Mouse (Mus musculus): ENCODE measurements around the gene Dohh. TPM values are rescaled to one million over a fixed set of nuclear protein-coding genes. Genes with fewer than 3 reads are reported as not detected.

Gene Dohh
- polyA plus RNA-seq, 1 experiment from 2014 or later, result 76.7 TPM

DNA sequence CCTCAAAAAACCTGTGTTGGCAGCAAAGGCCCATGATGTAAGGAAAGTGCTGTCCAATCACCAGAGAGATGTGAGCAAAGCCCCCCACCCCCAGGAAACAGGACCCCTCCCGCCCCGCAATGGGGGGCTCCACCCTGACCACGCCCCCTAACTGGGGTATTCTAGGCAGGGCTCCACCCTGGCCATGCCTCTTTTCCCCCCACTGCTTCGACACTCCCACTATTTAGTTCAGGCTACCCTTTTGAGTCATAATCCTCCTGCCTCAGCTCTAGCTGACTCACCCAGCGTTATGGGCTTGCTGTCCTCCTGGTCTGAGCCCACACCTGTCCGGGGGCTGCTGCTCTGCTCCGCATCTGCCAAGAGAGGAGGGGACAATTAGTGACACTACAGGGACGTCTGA, 25.1 kb downstream of the Dohh start:
- Histone ChIP-seq H3K4me2 (no peak overlapping the region), H3K9ac (no peak overlapping the region), H3K4me1 (peaks cover 60% of the 10 kb centered on the region), H3K4me3 (no peak overlapping the region), H3K27ac (no peak overlapping the region; the same call in 1 of the 2 replicates), H3K9me3 (replicated peaks) (no peaks in the 10 kb centered on the region), H3K27me3 (peaks cover 38% of the 10 kb centered on the region), H3K36me3 (ENCODE audit: poor library complexity, severe bottlenecking) (peaks cover 40% of the 10 kb centered on the region)
- WGBS, result 15% methylated on average over 8 of the region's 8 CpGs
- ATAC-seq, result no peak

DNA sequence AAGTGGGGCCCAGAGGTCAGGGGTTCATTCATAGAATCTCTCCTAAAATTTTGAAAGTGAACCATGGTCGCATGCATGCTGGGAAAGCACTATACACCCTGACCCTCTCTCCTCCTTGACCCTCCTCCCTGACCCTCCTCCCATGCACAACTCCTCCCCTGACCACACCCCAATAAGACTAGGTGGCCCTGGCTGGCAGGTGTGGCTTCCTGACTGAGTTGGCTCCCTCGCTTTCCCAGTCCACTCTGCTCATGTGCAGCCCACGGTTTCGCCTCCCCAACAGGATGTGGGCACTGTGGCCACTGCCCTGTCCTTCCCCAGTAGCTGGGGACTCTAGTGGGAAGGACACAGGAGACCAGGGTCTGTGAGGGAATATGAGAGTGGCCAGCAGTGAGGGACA, 26.1 kb downstream of the Dohh start:
- no peak overlapping the region for H3K9ac ChIP-seq
- H3K27me3 ChIP-seq, result peaks cover 30% of the 10 kb centered on the region
- no peak overlapping the region for H3K4me2 ChIP-seq
- no peak for ATAC-seq
- no peak overlapping the region for H3K27ac ChIP-seq
- peaks cover 30% of the 10 kb centered on the region for H3K36me3 ChIP-seq (ENCODE audit: poor library complexity, severe bottlenecking)
- WGBS, result 74% methylated on average over 4 of the region's 4 CpGs
- H3K9me3 ChIP-seq (replicated peaks), result no peaks in the 10 kb centered on the region
- no peak overlapping the region for H3K4me3 ChIP-seq
- H3K4me1 ChIP-seq, result peaks cover 70% of the 10 kb centered on the region

DNA sequence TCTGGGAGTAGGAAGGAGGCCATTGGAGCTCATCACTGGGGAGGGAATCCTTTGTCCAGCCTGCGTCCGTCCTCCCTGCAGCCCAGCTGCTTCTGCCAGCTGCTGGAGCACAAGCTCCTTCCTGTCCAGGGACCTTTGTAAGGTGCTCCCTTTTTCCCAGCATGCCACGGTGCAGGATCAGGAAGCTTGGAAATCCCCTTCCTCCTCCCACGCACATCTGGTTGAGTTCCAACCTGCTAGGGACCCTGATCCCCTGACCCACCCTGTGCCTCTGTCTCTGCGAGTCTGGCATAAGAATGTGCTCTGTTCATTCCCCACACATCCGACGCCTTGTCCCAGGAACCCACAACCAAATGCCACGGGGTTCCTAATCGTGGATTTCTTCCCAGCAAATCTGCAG, 26.8 kb downstream of the Dohh start:
- ATAC-seq, result no peak
- Histone ChIP-seq H3K27me3 (peaks cover 27% of the 10 kb centered on the region), H3K9ac (no peak overlapping the region), H3K4me1 (peaks cover 75% of the 10 kb centered on the region), H3K4me2 (no peak overlapping the region), H3K4me3 (no peak overlapping the region), H3K9me3 (replicated peaks) (no peaks in the 10 kb centered on the region), H3K36me3 (ENCODE audit: poor library complexity, severe bottlenecking) (peaks cover 24% of the 10 kb centered on the region), H3K27ac (peak overlapping the region; percentile 76)
- WGBS, result 84% methylated on average over 9 of the region's 9 CpGs

DNA sequence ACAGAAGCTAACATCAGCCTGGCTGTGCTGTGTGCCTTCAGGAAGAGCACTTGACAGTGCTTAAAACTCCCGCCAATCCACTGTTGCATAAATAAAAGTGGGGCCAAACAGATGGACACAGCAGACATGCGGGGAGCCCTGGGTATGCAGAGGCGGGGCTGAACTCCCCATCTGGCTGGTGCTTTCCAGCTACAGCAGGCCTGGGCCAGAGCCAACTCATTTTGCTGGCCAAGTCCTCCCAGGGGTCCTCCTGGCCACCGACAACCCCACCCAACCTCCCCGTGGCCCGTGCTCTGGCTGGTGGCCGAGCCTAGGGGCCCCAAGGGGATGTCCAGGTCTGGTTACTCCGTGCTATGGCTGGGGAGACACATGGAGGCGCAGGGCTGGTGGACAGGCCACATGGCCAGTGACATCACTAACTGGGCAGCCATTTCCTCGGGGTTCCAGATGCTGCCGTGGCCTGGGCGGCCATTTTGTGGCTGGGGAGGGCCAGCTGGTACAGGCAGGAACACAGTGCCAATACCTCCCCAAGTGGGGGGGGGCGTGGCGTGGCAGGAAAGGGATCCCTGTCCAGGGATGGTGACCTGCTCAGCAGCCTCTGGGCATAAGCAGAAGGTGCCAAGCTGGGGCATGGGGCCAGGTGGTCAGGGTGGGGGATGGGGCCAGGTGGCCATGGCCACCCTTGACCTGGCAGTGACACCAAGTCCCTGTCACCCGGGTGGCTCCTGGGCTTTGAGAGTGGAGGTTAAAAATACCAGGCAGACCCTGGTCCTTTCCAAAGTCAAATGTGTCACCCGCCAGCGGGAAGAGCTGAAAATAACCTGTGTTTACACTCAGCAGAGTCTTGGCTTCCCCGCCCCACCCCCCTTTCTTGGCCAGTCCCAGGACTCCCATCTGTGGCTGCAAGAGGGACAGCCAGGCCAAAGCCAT, 27.5 kb downstream of the Dohh start:
- Histone ChIP-seq H3K9me3 (replicated peaks) (no peaks in the 10 kb centered on the region), H3K4me1 (peaks cover 79% of the 10 kb centered on the region), H3K4me2 (no peak overlapping the region), H3K4me3 (no peak overlapping the region), H3K27ac (peak overlapping the region; percentile 76), H3K27me3 (peaks cover 21% of the 10 kb centered on the region), H3K9ac (peak overlapping the region; percentile 31; the same call in 1 of the 2 replicates), H3K36me3 (ENCODE audit: poor library complexity, severe bottlenecking) (peaks cover 16% of the 10 kb centered on the region)
- ATAC-seq, result no peak
- 68% methylated on average over 18 of the region's 18 CpGs for WGBS

DNA sequence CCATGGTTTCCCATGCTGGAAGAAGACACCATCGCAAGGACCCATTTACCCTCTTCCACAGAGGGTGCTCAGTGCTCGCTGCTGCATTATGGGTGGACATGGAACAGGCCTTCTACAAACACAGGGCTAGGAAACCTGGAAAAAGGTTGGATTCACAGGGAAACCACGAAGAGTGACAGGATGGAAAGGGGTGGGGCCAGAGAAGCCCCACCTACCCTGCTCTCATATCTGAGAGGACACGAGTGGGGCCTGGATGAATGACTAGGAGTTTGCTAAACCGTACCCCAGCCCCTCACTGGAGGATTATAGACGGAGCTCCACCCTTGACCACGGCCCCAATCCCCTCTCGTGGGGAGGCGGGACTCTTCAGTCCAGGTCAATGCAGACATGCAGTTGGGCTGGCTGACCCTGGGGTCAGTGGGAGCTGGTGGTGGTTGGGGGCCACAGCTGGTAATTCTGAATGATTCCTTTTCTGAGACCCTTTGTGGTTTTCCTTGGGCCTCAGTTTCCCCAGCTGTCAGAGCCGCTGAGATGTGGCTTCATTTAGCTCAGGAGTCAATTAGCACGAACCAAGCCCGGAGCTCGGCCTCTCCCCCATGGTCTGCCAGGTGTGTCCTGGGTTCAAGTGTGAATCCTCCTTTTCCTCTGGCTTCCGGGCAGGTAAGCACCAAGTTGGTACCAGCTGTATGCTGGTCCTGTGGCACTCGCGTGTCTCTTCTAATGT, 28.5 kb downstream of the Dohh start:
- Histone ChIP-seq H3K9me3 (replicated peaks) (no peaks in the 10 kb centered on the region), H3K9ac (0 out of 2 replicates have a peak overlapping the region, but pooled peaks have one; percentile 31), H3K4me3 (no peak overlapping the region), H3K4me1 (peaks cover 79% of the 10 kb centered on the region), H3K36me3 (ENCODE audit: poor library complexity, severe bottlenecking) (peaks cover 11% of the 10 kb centered on the region), H3K27ac (peak overlapping the region; percentile 76), H3K27me3 (peaks cover 10% of the 10 kb centered on the region), H3K4me2 (no peak overlapping the region)
- no peak for ATAC-seq
- 76% methylated on average over 16 of the region's 16 CpGs for WGBS

DNA sequence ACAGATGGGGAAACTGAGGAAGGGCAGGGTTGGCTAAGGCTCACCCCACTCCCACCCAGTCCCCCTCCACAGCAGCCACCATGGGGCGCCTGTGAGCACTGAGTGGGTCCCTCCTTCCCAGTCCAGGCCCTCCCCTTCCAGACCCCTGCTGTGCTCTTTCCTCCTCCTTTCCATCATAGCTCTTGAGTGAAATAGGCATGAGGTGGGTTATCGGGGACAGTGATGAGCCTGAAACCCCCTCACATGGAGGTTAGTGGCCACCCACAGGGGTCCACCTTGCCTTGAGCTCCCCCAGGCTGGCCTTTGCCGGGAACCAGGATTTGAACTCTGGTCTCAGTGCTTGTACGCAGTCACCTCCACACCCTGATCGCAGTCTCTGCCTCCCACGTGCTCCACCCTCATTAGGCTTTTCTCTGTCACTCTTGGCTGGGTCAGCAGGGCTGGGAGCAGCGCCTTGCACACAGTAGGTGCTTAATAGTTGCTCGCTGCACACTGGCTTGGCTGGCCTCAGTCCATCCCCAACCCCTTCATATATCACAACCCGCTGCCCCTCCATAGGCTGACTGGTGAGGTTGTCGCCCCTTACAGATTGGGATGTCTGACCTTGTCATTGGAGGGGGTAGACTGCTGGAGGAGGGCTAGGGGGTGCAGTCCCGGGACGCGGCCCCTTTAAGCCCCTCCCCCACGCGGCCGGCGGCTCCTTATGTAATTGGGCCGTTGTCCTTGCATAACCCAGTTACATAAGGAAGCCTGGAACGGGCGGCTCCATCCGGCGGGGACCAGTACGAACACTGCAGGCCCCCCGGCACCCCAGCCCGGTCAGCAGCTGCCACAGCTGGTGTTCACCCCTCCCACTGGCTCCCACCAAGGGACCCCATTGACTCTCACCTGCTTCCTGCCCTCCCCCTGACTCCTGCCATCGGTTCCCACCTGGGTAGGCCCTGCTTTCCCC, 29.4 kb downstream of the Dohh start:
- H3K9ac ChIP-seq, result peak overlapping the region; percentile 50
- peak overlapping the region; percentile 45 for H3K4me2 ChIP-seq
- no peak overlapping the region; the same call in 1 of the 2 replicates for H3K4me3 ChIP-seq
- peaks cover 2% of the 10 kb centered on the region; the same call in 1 of the 2 replicates for H3K27me3 ChIP-seq
- WGBS, result 24% methylated on average over 26 of the region's 26 CpGs
- peak; percentile 14; the same call in 1 of the 2 replicates for ATAC-seq
- peaks cover 2% of the 10 kb centered on the region; the same call in 1 of the 2 replicates for H3K36me3 ChIP-seq (ENCODE audit: poor library complexity, severe bottlenecking)
- H3K4me1 ChIP-seq, result peaks cover 80% of the 10 kb centered on the region
- H3K9me3 ChIP-seq (replicated peaks), result no peaks in the 10 kb centered on the region
- peak overlapping the region; percentile 35; the same call in 1 of the 2 replicates for H3K27ac ChIP-seq

DNA sequence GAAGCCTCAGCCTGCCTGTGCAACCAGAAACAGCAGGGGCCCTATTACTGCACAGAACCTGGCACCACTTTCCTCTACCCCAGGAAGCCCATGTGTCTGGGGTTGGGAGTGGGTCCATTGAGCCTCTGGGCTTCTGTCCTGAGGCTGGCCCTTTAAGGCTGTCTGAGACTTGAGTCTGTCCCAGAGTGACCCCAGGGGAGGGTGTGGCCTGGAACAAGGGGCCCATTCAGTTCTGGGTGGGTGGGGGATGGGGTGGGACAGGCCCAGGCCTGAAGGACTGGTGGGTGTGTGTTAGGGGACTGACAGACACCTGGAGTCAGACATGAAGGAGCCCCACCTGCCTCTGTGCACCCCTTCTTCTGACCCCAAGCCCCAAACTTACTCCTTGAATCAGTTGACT, 30.5 kb downstream of the Dohh start:
- Histone ChIP-seq H3K27me3 (no peaks in the 10 kb centered on the region), H3K9ac (no peak overlapping the region), H3K27ac (peak overlapping the region; percentile 35; the same call in 1 of the 2 replicates), H3K36me3 (ENCODE audit: poor library complexity, severe bottlenecking) (peaks cover 6% of the 10 kb centered on the region), H3K4me3 (no peak overlapping the region), H3K4me1 (peaks cover 81% of the 10 kb centered on the region), H3K9me3 (replicated peaks) (no peaks in the 10 kb centered on the region), H3K4me2 (no peak overlapping the region)
- no peak for ATAC-seq

DNA sequence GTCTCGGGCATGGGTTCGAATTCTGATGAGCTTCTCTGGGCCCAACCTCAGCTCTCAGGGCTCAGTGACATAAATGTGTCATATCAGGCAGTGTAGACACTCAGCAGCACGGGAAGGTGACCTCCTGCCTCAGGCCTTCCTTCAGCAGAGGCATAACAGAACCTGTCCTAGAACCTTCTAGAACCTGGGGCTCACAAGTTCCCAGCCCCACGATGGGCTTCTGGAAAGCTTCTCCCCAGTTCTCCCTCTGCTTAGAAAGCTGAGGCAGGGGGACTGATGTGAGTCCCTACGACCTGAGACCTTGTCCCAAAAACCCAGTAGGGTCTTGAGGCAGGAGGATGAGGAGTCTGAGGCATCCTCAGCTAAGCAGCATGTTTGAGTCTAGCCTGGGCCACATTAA, 30.9 kb downstream of the Dohh start:
- peaks cover 81% of the 10 kb centered on the region for H3K4me1 ChIP-seq

DNA sequence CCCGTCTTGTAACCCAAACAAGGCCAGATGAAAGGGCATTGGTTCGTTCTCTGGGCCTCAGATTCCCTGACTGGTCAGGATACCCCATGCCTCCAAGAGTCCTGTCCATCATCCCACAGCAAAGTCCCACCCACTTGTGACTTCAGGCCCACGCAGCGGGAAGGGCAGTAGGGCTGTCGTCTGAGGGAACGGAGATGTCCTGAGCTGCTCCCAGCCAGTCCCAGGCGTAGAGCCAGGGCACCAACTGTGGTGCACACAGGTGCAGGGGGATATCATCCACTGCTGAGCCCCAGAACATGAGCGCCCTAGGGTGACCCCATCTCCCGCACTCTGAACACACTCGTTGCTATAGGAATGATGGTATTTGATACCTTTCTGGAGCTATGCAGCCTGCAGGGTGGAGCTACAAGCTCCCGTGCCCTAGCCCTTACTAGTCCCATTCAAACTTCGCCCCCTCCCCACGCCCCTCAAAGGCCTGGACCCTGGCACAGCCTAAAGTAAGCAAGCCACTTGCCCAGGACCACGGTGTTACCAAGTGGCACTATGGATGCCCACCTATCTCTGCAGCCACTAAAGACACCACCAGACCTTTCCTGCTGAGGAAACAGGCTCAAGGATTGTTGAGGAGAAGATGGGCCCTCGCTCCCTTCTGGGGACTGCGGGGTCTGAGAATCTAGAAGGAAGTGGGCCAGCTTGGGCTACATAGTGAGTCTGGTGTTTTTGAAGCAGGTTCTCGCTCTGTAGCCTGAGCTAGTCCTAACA, 31.5 kb downstream of the Dohh start:
- peak overlapping the region; percentile 92 for H3K27ac ChIP-seq
- ATAC-seq, result no peak
- H3K4me1 ChIP-seq, result peaks cover 78% of the 10 kb centered on the region
- 66% methylated on average over 17 of the region's 17 CpGs for WGBS
- H3K9me3 ChIP-seq (replicated peaks), result no peaks in the 10 kb centered on the region
- H3K27me3 ChIP-seq, result no peaks in the 10 kb centered on the region
- H3K4me2 ChIP-seq, result no peak overlapping the region
- peak overlapping the region; percentile 16; the same call in 1 of the 2 replicates for H3K9ac ChIP-seq
- peaks cover 15% of the 10 kb centered on the region for H3K36me3 ChIP-seq (ENCODE audit: poor library complexity, severe bottlenecking)
- H3K4me3 ChIP-seq, result no peak overlapping the region

More for the DNA sequence above, 30.9 kb downstream of the Dohh start:
- no peaks in the 10 kb centered on the region for H3K27me3 ChIP-seq
- H3K9ac ChIP-seq, result no peak overlapping the region
- peak overlapping the region; percentile 92 for H3K27ac ChIP-seq
- H3K36me3 ChIP-seq (ENCODE audit: poor library complexity, severe bottlenecking), result peaks cover 10% of the 10 kb centered on the region
- 77% methylated on average over 5 of the region's 5 CpGs for WGBS
- no peak overlapping the region for H3K4me2 ChIP-seq
- no peak overlapping the region for H3K4me3 ChIP-seq
- no peak for ATAC-seq
- no peaks in the 10 kb centered on the region for H3K9me3 ChIP-seq (replicated peaks)

DNA sequence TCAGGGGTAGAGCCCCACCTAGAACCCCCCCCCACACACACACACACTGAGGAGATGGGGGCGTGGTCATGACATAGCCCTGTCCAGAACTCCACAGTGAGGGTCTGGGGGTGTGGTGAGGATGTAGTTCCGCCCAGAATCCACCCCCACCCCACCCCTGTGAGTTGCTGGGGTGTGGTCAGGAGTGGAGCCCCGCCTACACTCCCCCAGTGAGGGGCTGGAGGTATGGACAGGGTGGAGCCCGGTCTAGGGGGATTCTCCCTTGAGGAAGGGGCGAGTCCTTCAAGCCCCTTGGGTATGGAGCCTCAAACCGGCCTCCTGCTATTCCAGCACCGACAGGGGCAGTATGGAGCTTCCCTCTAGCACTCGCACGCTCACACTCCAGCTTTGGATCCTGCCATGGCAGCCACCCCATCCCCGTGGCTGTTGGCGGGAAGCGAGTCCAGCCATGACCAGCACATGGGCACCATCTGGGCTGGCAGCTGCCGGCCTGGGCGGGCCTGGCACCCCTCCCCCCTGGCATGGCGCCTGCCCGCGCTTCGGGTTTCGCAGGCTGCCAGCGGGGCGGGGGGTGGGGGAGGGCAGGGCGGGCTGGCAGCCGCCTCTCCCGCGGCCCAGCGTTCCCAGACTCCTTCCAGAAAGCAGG, 32.5 kb downstream of the Dohh start:
- peak overlapping the region; percentile 53 for H3K4me2 ChIP-seq
- peak; percentile 85 for ATAC-seq
- peak overlapping the region; percentile 92 for H3K27ac ChIP-seq
- WGBS, result 2% methylated on average over 26 of the region's 26 CpGs
- no peaks in the 10 kb centered on the region for H3K9me3 ChIP-seq (replicated peaks)
- peak overlapping the region; percentile 27 for H3K4me3 ChIP-seq
- H3K36me3 ChIP-seq (ENCODE audit: poor library complexity, severe bottlenecking), result peaks cover 15% of the 10 kb centered on the region
- peaks cover 68% of the 10 kb centered on the region for H3K4me1 ChIP-seq
- H3K27me3 ChIP-seq, result no peaks in the 10 kb centered on the region
- peak overlapping the region; percentile 55 for H3K9ac ChIP-seq

Data from forebrain, embryonic 13.5 days (tissue).